Mouse (Mus musculus): Measurements from ENCODE around the gene Zbtb8a. TPM values are rescaled to one million over a fixed set of nuclear protein-coding genes. Genes with fewer than 3 reads are reported as not detected.

The Zbtb8a gene
- 9.0 and 13.0 TPM in 2 replicates for polyA plus RNA-seq (2012; rRNA removed)

DNA sequence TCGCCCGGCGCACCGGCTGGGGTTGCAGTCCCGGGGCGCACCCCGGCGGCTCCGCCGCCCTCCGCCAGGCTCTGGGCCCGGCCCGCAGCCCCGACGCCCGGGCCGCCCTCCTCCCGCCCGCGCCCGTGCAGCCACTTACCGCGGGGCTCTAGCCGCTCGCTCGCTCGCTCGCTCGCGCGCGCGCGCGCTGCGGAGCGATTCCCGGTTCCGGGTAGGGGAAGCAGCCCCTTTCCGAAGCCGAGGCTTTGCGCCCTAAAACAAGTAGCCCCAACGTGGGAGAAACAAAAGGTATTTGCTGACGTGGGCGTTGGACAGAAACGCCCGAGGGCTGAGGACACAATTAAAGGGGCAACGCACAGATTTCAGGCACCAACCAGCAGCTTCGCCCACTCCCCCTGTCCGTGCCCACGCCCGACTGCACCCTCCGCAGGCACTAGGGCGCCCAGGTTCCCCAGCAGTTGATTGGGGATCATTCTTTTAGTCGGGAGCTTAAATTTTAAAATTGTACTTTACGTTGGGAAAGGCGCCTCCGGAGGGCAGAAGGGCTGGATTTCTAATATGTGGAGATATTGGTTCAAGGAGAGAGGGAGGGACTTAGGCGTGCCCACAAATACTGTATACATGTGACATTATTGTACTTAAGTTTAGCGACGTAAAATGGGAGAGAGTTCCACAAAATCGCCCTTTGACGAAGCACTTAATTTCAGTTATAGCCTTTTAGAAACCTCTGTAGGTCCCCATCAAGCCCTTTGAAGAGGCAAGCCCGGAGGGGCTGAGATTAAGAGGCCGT, at the start of gene Zbtb8a:
Zbtb8a (minus strand) TSS at position 516 of the 790 bp plus-strand sequence.

DNA sequence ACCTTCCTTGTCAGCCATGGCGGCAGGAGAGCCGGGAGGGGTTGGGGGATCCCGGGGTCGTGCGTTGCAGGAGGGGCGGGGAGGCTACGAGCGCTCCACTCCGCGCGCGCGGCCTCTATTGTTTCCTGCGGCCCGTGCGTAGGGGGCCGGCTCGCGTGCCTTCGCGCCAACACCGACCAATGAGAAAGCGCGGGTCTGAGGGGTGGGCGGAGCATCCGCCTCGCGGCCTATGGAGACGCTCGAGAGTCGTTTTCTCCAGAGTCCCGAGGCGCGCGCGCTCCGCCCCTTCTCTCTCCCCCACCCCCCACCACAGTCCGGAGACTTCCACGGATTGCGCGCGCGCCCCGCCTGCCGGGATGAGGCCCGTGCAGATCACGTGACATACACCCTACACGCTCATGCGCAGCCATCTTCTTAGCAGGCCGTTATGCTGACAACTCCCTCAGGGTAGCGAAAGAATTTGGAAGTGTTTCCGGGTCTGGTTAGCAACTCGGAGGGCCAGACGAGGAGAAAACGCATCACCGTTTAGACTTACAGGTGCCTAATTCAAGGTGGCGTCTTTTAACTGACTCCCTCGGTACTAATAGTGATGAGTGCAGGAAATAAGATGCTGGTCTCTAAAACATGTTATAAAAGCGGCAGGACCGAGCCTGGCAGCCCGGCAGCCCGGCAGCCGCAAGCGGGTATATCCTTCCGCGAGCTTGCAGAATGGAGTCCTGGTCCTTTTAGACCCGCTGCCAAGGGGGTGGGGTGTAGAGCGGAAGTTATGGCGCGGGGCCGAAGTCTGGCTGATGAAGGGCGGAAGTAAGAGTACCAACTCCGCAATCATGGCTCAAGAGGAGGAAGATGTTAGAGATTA, 42.5 kb downstream of the Zbtb8a start, which contains the start of the genes Rbbp4 and Zbtb8os:
Rbbp4 (minus strand) TSS at position 155 of the 859 bp plus-strand sequence.
Zbtb8os (plus strand) TSS at position 480 of the 859 bp plus-strand sequence.

Other genes with a start within 250 kb of the Zbtb8a start
- gene Fndc5, start 241.1 kb downstream of the Zbtb8a start, polyA plus RNA-seq (2012; rRNA removed): 8.6 and 9.0 TPM in 2 replicates
- 7.0 and 8.4 TPM in 2 replicates for gene S100pbp, start 188.4 kb downstream of the Zbtb8a start, polyA plus RNA-seq (2012; rRNA removed)
- 17.5 and 19.0 TPM in 2 replicates for gene Yars, start 188.4 kb downstream of the Zbtb8a start, polyA plus RNA-seq (2012; rRNA removed)
- gene C77080, start 116.7 kb downstream of the Zbtb8a start, polyA plus RNA-seq (2012; rRNA removed): 206 and 217 TPM in 2 replicates
- gene Sync, start 90.5 kb downstream of the Zbtb8a start, polyA plus RNA-seq (2012; rRNA removed): 2.8 TPM in 2 replicates
- gene Rbbp4, start 42.7 kb downstream of the Zbtb8a start, polyA plus RNA-seq (2012; rRNA removed): 12.2 and 13.3 TPM in 2 replicates
- 8.0 and 8.2 TPM in 2 replicates for gene Zbtb8os, start 42.4 kb downstream of the Zbtb8a start, polyA plus RNA-seq (2012; rRNA removed)
- 0.03 TPM in 1 of 2 replicates, not detected in the other for gene Zbtb8b, start 62.7 kb upstream of the Zbtb8a start, polyA plus RNA-seq (2012; rRNA removed)
- 24.2 and 28.5 TPM in 2 replicates for gene Bsdc1, start 83.5 kb upstream of the Zbtb8a start, polyA plus RNA-seq (2012; rRNA removed)
- gene Tssk3, start 112.9 kb upstream of the Zbtb8a start, polyA plus RNA-seq (2012; rRNA removed): not detected in 2 replicates
- gene Fam229a, start 113.1 kb upstream of the Zbtb8a start, polyA plus RNA-seq (2012; rRNA removed): 0.70 and 0.81 TPM in 2 replicates
- 19.3 and 20.7 TPM in 2 replicates for gene Marcksl1, start 135.5 kb upstream of the Zbtb8a start, polyA plus RNA-seq (2012; rRNA removed)
- 51.0 and 62.8 TPM in 2 replicates for gene Hdac1, start 164.6 kb upstream of the Zbtb8a start, polyA plus RNA-seq (2012; rRNA removed)
- gene Lck, start 195.5 kb upstream of the Zbtb8a start, polyA plus RNA-seq (2012; rRNA removed): 5.1 and 7.0 TPM in 2 replicates
- 0.91 and 1.0 TPM in 2 replicates for gene Fam167b, start 200.4 kb upstream of the Zbtb8a start, polyA plus RNA-seq (2012; rRNA removed)
- 261 and 280 TPM in 2 replicates for gene Eif3i, start 222.5 kb upstream of the Zbtb8a start, polyA plus RNA-seq (2012; rRNA removed)
- 187 and 203 TPM in 2 replicates for gene Tmem234, start 222.6 kb upstream of the Zbtb8a start, polyA plus RNA-seq (2012; rRNA removed)
- 2.2 and 4.3 TPM in 2 replicates for gene Dcdc2b, start 236.1 kb upstream of the Zbtb8a start, polyA plus RNA-seq (2012; rRNA removed)
- gene Iqcc, start 241.0 kb upstream of the Zbtb8a start, polyA plus RNA-seq (2012; rRNA removed): 37.1 and 39.5 TPM in 2 replicates
- 20.8 and 22.4 TPM in 2 replicates for gene Ccdc28b, start 245.8 kb upstream of the Zbtb8a start, polyA plus RNA-seq (2012; rRNA removed)

Measured in colon, adult 2 months (tissue).